Mouse (Mus musculus): ENCODE results near the gene Ano6.
A peak's percentile ranks its signal among the peaks of the same experiment; 100 is the strongest.

Gene Ano6

GRCm38 (mm10) chr15:95790529-95791071 lies at the start of gene Ano6:
Gene Ano6, plus strand, starts transcription at chr15:95790843.
- peak; percentile 90 for DNase-seq (ENCODE audit: low read depth, low spot score)

GRCm38 (mm10) chr15:95742955-95743354 lies 47.7 kb upstream of the Ano6 start:
- DNase-seq (ENCODE audit: low read depth, low spot score): no peak

GRCm38 (mm10) chr15:95743856-95744255 lies 46.8 kb upstream of the Ano6 start:
- DNase-seq (ENCODE audit: low read depth, low spot score): no peak

- no peak for DNase-seq (ENCODE audit: low read depth, low spot score)
Observed at GRCm38 (mm10) chr15:95745346-95746106, 45.1 kb upstream of the Ano6 start.

- DNase-seq (ENCODE audit: low read depth, low spot score): no peak
Observed at GRCm38 (mm10) chr15:95746513-95746912, 44.1 kb upstream of the Ano6 start.

- DNase-seq (ENCODE audit: low read depth, low spot score): no peak
Observed at GRCm38 (mm10) chr15:95746955-95747931, 43.4 kb upstream of the Ano6 start.

GRCm38 (mm10) chr15:95749216-95749615 lies 41.4 kb upstream of the Ano6 start:
- DNase-seq (ENCODE audit: low read depth, low spot score): no peak

- DNase-seq (ENCODE audit: low read depth, low spot score): no peak
Observed at GRCm38 (mm10) chr15:95750038-95750437, 40.6 kb upstream of the Ano6 start.

- DNase-seq (ENCODE audit: low read depth, low spot score): no peak
Observed at GRCm38 (mm10) chr15:95751832-95752676, 38.6 kb upstream of the Ano6 start.

GRCm38 (mm10) chr15:95752677-95753019 lies 38.0 kb upstream of the Ano6 start:
- DNase-seq (ENCODE audit: low read depth, low spot score): no peak

GRCm38 (mm10) chr15:95753031-95753430 lies 37.6 kb upstream of the Ano6 start:
- no peak for DNase-seq (ENCODE audit: low read depth, low spot score)

- no peak for DNase-seq (ENCODE audit: low read depth, low spot score)
Observed at GRCm38 (mm10) chr15:95757169-95757568, 33.5 kb upstream of the Ano6 start.

- DNase-seq (ENCODE audit: low read depth, low spot score): no peak
Observed at GRCm38 (mm10) chr15:95758069-95758468, 32.6 kb upstream of the Ano6 start.

GRCm38 (mm10) chr15:95758696-95759434 lies 31.8 kb upstream of the Ano6 start:
- no peak for DNase-seq (ENCODE audit: low read depth, low spot score)

GRCm38 (mm10) chr15:95759857-95760256 lies 30.8 kb upstream of the Ano6 start:
- DNase-seq (ENCODE audit: low read depth, low spot score): no peak

GRCm38 (mm10) chr15:95761420-95761819 lies 29.2 kb upstream of the Ano6 start:
- DNase-seq (ENCODE audit: low read depth, low spot score): no peak

- DNase-seq (ENCODE audit: low read depth, low spot score): peak; percentile 71
Observed at GRCm38 (mm10) chr15:95762661-95763303, 27.9 kb upstream of the Ano6 start.

GRCm38 (mm10) chr15:95763464-95763863 lies 27.2 kb upstream of the Ano6 start:
- DNase-seq (ENCODE audit: low read depth, low spot score): peak; percentile 39

- no peak for DNase-seq (ENCODE audit: low read depth, low spot score)
Observed at GRCm38 (mm10) chr15:95765271-95765670, 25.4 kb upstream of the Ano6 start.

- DNase-seq (ENCODE audit: low read depth, low spot score): peak; percentile 80
Observed at GRCm38 (mm10) chr15:95765936-95766335, 24.7 kb upstream of the Ano6 start.
